Mouse (Mus musculus) gastrocnemius, postnatal 4 days (tissue): ENCODE results near the gene Olfr630. TPM values are rescaled to one million over a fixed set of nuclear protein-coding genes. Genes with fewer than 3 reads are reported as not detected.
"Not testable (repeated sequence)": the region's sequence is repeated elsewhere in the genome, so short reads cannot be mapped to it uniquely, and the experiment has no call there.

Experiments used
- DNase-seq, 2 experiments: peaks; one replicate each; pipeline ENCODE4 v3.0.0; 2021 to 2022; ENCODE audit warnings: low spot score in 2 of 2, mixed read lengths in 2 of 2
- long read RNA-seq, 2 experiments: library from polyadenylated mRNA; stranded (forward); transcript quantifications; one replicate each; pipeline ENCODE4 v2.0.0; 2021
- total RNA-seq, 2 experiments: library from RNA; stranded (reverse); gene quantifications; 2 replicates each; pipeline ENCODE4 v1.2.3; 2021

Olfr630 gene
- total RNA-seq = not detected
- long read RNA-seq, experiment 1 = 0 reads
- long read RNA-seq, experiment 2 = 0 reads

- no peak for DNase-seq
These were observed at the start of gene Olfr630 for GRCm38 (mm10) chr7:103757233-103757632. Gene Olfr630 (minus strand): TSS chr7:103757333.

- no peak for DNase-seq
These were observed 49.7 kb upstream of the Olfr630 start for GRCm38 (mm10) chr7:103806856-103807255.

- DNase-seq = no peak
These were observed 35.7 kb upstream of the Olfr630 start for GRCm38 (mm10) chr7:103792669-103793388.

GRCm38 (mm10) chr7:103791721-103792120, 34.6 kb upstream of the Olfr630 start, which contains the start of gene Olfr67:
Gene Olfr67 (minus strand): TSS chr7:103791821.
- DNase-seq = no peak

GRCm38 (mm10) chr7:103779598-103779997, 22.5 kb upstream of the Olfr630 start, which contains the start of gene Olfr68:
Gene Olfr68 (minus strand): TSS chr7:103779698.
- no peak for DNase-seq

- not testable (repeated sequence) for DNase-seq
These were observed 20.5 kb upstream of the Olfr630 start for GRCm38 (mm10) chr7:103777652-103778051.

- no peak for DNase-seq
These were observed 14.4 kb upstream of the Olfr630 start, which contains the start of gene Olfr69 for GRCm38 (mm10) chr7:103771494-103771893. Gene Olfr69 (minus strand): TSS chr7:103771594.

- not testable (repeated sequence) for DNase-seq
These were observed 10.6 kb upstream of the Olfr630 start for GRCm38 (mm10) chr7:103767687-103768086.

GRCm38 (mm10) chr7:103762212-103762611, 5.1 kb upstream of the Olfr630 start:
- DNase-seq = not testable (repeated sequence)

- DNase-seq = no peak
These were observed 12.3 kb downstream of the Olfr630 start, which contains the start of gene Olfr629 for GRCm38 (mm10) chr7:103744843-103745242. Gene Olfr629 (minus strand): TSS chr7:103744943.

GRCm38 (mm10) chr7:103730074-103730473, 27.1 kb downstream of the Olfr630 start, which contains the start of gene Olfr628:
Gene Olfr628 (plus strand): TSS chr7:103730374.
- DNase-seq = no peak

GRCm38 (mm10) chr7:103716398-103716797, 40.7 kb downstream of the Olfr630 start:
- DNase-seq = not testable (repeated sequence)

GRCm38 (mm10) chr7:103714371-103714770, 42.8 kb downstream of the Olfr630 start, which contains the start of gene Olfr243:
Gene Olfr243 (plus strand): TSS chr7:103714671.
- no peak for DNase-seq

GRCm38 (mm10) chr7:103712024-103712423, 45.1 kb downstream of the Olfr630 start:
- DNase-seq = no peak

Other genes with a start within 250 kb of the Olfr630 start
- gene Olfr610, start 245.2 kb downstream of the Olfr630 start, total RNA-seq = not detected
- gene Olfr611, start 236.5 kb downstream of the Olfr630 start, total RNA-seq = not detected
- not detected for gene Olfr612, start 214.6 kb downstream of the Olfr630 start, total RNA-seq
- gene Olfr613, start 209.3 kb downstream of the Olfr630 start, total RNA-seq = not detected
- not detected for gene Olfr615, start 201.3 kb downstream of the Olfr630 start, total RNA-seq
- gene Olfr616, start 188.2 kb downstream of the Olfr630 start, total RNA-seq = not detected
- not detected for gene Olfr617, start 184.3 kb downstream of the Olfr630 start, total RNA-seq
- not detected for gene Olfr618, start 167.2 kb downstream of the Olfr630 start, total RNA-seq
- not detected for gene Olfr619, start 156.8 kb downstream of the Olfr630 start, total RNA-seq
- not detected for gene Olfr620, start 144.8 kb downstream of the Olfr630 start, total RNA-seq
- not detected for gene Olfr622, start 114.6 kb downstream of the Olfr630 start, total RNA-seq
- gene Olfr623, start 93.6 kb downstream of the Olfr630 start, total RNA-seq = not detected
- gene Olfr624, start 86.1 kb downstream of the Olfr630 start, total RNA-seq = not detected
- not detected for gene Olfr625-ps1, start 74.6 kb downstream of the Olfr630 start, total RNA-seq
- not detected for gene Olfr243, start 42.7 kb downstream of the Olfr630 start, total RNA-seq
- not detected for gene Olfr628, start 27.0 kb downstream of the Olfr630 start, total RNA-seq
- gene Olfr629, start 12.4 kb downstream of the Olfr630 start, total RNA-seq = not detected
- not detected for gene Olfr69, start 14.3 kb upstream of the Olfr630 start, total RNA-seq
- not detected for gene Olfr68, start 22.4 kb upstream of the Olfr630 start, total RNA-seq
- gene Olfr67, start 34.5 kb upstream of the Olfr630 start, total RNA-seq = not detected
- 10 to 100 TPM; 62.8 to 81.8 TPM for gene Hbb-bt, start 56.7 kb upstream of the Olfr630 start, total RNA-seq
- 100 to 1,000 TPM; 289 to 541 TPM for gene Hbb-bs, start 70.8 kb upstream of the Olfr630 start, total RNA-seq
- gene Hbb-bh2, start 83.2 kb upstream of the Olfr630 start, total RNA-seq = not detected
- gene Hbb-bh1, start 85.8 kb upstream of the Olfr630 start, total RNA-seq = not detected
- not detected for gene Hbb-y, start 95.9 kb upstream of the Olfr630 start, total RNA-seq
- not detected for gene Olfr66, start 128.9 kb upstream of the Olfr630 start, total RNA-seq
- not detected for gene Olfr64, start 137.2 kb upstream of the Olfr630 start, total RNA-seq
- gene Olfr65, start 146.2 kb upstream of the Olfr630 start, total RNA-seq = not detected
- not detected for gene Olfr631, start 171.5 kb upstream of the Olfr630 start, total RNA-seq
- gene Olfr632, start 177.0 kb upstream of the Olfr630 start, total RNA-seq = not detected
- gene Olfr633, start 187.1 kb upstream of the Olfr630 start, total RNA-seq = not detected
- gene Olfr635, start 213.8 kb upstream of the Olfr630 start, total RNA-seq = under 1 TPM in 1 of 2 experiments, not detected in 1; 0.03 TPM
- gene Olfr638, start 241.4 kb upstream of the Olfr630 start, total RNA-seq = not detected